Mouse (Mus musculus) megakaryocyte, embryonic 14.5 days (primary cell): Measurements from ENCODE around the gene Sec14l3.

Experiments used
- FLI1 ChIP-seq: IDR thresholded peaks from 2 replicates; pipeline ENCODE4 v1.6.1; 2012; ENCODE audit warnings: low read length, inconsistent platforms, mixed read lengths
- GATA1 ChIP-seq: IDR thresholded peaks from 3 replicates; pipeline ENCODE4 v1.6.1; 2012; ENCODE audit warnings: mixed read lengths, low read length, inconsistent platforms, borderline replicate concordance

- TF ChIP-seq GATA1 = no peak
- TF ChIP-seq FLI1 = no peak
Measured at GRCm38 (mm10) chr11:4086246-4086645, 21.6 kb downstream of the Sec14l3 start.
